Mouse (Mus musculus): ENCODE data around the gene Agbl4.

The Agbl4 gene

GRCm38 (mm10) chr4:111451283-111451918 lies 1053.9 kb downstream of the Agbl4 start:
- peak; percentile 36 for DNase-seq

GRCm38 (mm10) chr4:111452192-111452591 lies 1054.7 kb downstream of the Agbl4 start:
- no peak for DNase-seq

- peak; percentile 57 for DNase-seq
Observed at GRCm38 (mm10) chr4:111453275-111453674, 1055.8 kb downstream of the Agbl4 start.

- no peak for DNase-seq
Observed at GRCm38 (mm10) chr4:111455621-111456020, 1058.2 kb downstream of the Agbl4 start.

- no peak for DNase-seq
Observed at GRCm38 (mm10) chr4:111457568-111457967, 1060.1 kb downstream of the Agbl4 start.

- peak; percentile 36 for DNase-seq
Observed at GRCm38 (mm10) chr4:111467293-111467773, 1069.9 kb downstream of the Agbl4 start.

GRCm38 (mm10) chr4:111467796-111468195 lies 1070.3 kb downstream of the Agbl4 start:
- no peak for DNase-seq

GRCm38 (mm10) chr4:111469847-111470246 lies 1072.4 kb downstream of the Agbl4 start:
- DNase-seq = no peak

- DNase-seq = no peak
Observed at GRCm38 (mm10) chr4:111471726-111472125, 1074.3 kb downstream of the Agbl4 start.

- no peak for DNase-seq
Observed at GRCm38 (mm10) chr4:111472511-111472910, 1075.0 kb downstream of the Agbl4 start.

- peak; percentile 67 for DNase-seq
Observed at GRCm38 (mm10) chr4:111473014-111473413, 1075.6 kb downstream of the Agbl4 start.

- no peak for DNase-seq
Observed at GRCm38 (mm10) chr4:111475374-111475971, 1078.0 kb downstream of the Agbl4 start.

- DNase-seq = no peak
Observed at GRCm38 (mm10) chr4:111477507-111477906, 1080.0 kb downstream of the Agbl4 start.

- DNase-seq = no peak
Observed at GRCm38 (mm10) chr4:111483499-111483898, 1086.0 kb downstream of the Agbl4 start.

- peak; percentile 61 for DNase-seq
Observed at GRCm38 (mm10) chr4:111485189-111485588, 1087.7 kb downstream of the Agbl4 start.

- no peak for DNase-seq
Observed at GRCm38 (mm10) chr4:111486187-111486586, 1088.7 kb downstream of the Agbl4 start.

- no peak for DNase-seq
Observed at GRCm38 (mm10) chr4:111487233-111487843, 1089.9 kb downstream of the Agbl4 start.

- peak; percentile 30 for DNase-seq
Observed at GRCm38 (mm10) chr4:111493750-111494404, 1096.4 kb downstream of the Agbl4 start.

- DNase-seq = peak; percentile 78
Observed at GRCm38 (mm10) chr4:111495949-111496348, 1098.5 kb downstream of the Agbl4 start.

GRCm38 (mm10) chr4:111498751-111499150 lies 1101.3 kb downstream of the Agbl4 start:
- DNase-seq = no peak

GRCm38 (mm10) chr4:111501441-111501840 lies 1104.0 kb downstream of the Agbl4 start:
- DNase-seq = no peak

GRCm38 (mm10) chr4:111502965-111503727 lies 1105.7 kb downstream of the Agbl4 start:
- DNase-seq = no peak

- no peak for DNase-seq
Observed at GRCm38 (mm10) chr4:111504952-111505351, 1107.5 kb downstream of the Agbl4 start.
